Mouse (Mus musculus) lung, adult 2 months (tissue): ENCODE data around the gene Snx29. TPM values are rescaled to one million over a fixed set of nuclear protein-coding genes. Genes with fewer than 3 reads are reported as not detected.

Experiments used
- DNase-seq: peaks from one replicate; pipeline ENCODE4 v3.0.0; 2022
- H3K4me1 ChIP-seq: fragments of 200-500 bp; 2 replicates; pipeline ENCODE4 v1.6.1; 2011; ENCODE audit warnings: low read length; ENCODE audit not compliant: control insufficient read depth, insufficient read depth
- H3K4me3 ChIP-seq: fragments of 200-500 bp; replicated peaks from 2 replicates; pipeline ENCODE3; 2011; ENCODE audit warnings: low read depth, mild to moderate bottlenecking, control low read depth, low read length; ENCODE audit errors: extremely low read depth
- CTCF ChIP-seq: fragments of 200-500 bp; IDR thresholded peaks from 2 replicates; pipeline ENCODE4 v1.5.1; 2011; ENCODE audit warnings: mild to moderate bottlenecking, low read length, control low read depth; ENCODE audit not compliant: insufficient read depth
- POLR2A ChIP-seq: fragments of 200-500 bp; IDR thresholded peaks from 2 replicates; pipeline ENCODE4 v1.6.1; 2011; ENCODE audit warnings: low read depth, mild to moderate bottlenecking, control low read depth, low read length, borderline replicate concordance; ENCODE audit errors: extremely low read depth
- WGBS: fragments of 180-500 bp; shearing (Covaris S2); methylation state at CpG from one replicate; pipeline ENCODE4 v1.1.7; 2018; 5-methylcytosine and 5-hydroxymethylcytosine counted together
- polyA plus RNA-seq: library from polyadenylated mRNA; depleted of rRNA; stranded (reverse); fragments of >200 nt; gene quantifications from 2 replicates; pipeline ENCODE4 v1.2.3, GENCODE M21; 2012; rRNA removed

Gene Snx29
- polyA plus RNA-seq, 1 experiment = 10.6 TPM

DNA sequence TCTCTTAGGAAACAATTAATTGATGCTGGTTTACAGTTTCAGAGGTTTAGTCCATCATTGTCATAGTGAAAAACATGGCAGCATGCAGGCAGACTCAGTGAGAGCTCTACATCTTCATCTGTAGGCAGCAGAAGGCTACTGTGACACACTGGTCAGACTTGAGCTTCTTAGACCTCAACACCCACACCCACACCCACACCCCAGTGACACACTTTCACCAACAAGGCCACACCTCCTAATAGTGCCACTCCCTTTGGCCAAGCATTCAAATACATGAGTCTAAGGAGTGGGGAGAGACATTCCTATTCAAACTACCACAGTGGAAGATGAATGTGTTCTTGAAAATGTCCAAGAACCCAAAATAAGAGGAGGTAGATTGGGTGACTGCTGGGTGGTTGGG lies 460.6 kb downstream of the Snx29 start:
- Histone ChIP-seq H3K4me3 (no peak overlapping the region), H3K4me1 (no peaks in the 10 kb centered on the region)
- TF ChIP-seq CTCF (no peak), POLR2A (no peak)
- no peak for DNase-seq

DNA sequence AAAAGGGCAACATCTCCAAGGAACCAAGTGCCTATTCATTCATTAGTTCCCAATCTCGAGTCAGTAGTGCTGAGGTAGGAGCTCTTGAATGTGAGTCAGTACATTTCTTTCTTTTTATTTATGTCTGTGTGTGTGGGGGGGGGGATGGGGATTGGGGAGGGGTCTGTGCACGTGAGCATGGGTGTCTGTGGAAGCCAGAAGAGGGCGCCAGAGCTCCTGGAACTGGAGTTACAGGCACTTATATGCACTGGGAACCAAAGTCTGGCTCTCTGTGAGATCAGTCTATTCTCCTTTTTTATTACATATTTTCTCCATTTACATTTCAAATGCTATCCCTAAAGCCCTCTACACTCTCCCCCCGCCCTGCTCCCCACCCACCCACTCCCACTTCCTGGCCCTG lies 461.6 kb downstream of the Snx29 start:
- H3K4me1 ChIP-seq = no peaks in the 10 kb centered on the region
- 59% methylated on average over 4 of the region's 4 CpGs for WGBS
- no peak for DNase-seq
- H3K4me3 ChIP-seq = no peak overlapping the region
- TF ChIP-seq POLR2A (no peak), CTCF (no peak)

DNA sequence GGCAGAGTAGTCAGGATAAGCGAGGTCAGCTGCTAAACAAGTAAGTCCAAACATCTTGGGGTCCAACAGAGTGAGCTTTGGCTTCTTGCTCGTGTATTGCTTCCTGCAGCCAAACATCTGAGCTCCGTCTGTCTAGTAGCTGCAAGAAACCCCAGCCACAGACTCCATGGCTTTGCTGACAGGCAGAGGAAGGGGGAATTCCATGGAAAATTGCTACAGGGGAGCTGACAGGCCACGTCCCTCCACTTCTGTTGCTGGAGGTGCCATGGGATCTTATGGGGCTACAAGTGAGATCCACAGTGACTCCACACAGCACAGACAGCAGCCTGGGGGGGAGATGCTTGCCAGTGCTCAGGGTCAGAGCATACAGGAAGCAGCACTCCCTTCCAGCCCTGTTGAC lies 463.1 kb downstream of the Snx29 start:
- H3K4me3 ChIP-seq = no peak overlapping the region
- H3K4me1 ChIP-seq = no peaks in the 10 kb centered on the region
- DNase-seq = no peak
- TF ChIP-seq POLR2A (no peak), CTCF (no peak)
- 44% methylated on average over 4 of the region's 4 CpGs for WGBS

DNA sequence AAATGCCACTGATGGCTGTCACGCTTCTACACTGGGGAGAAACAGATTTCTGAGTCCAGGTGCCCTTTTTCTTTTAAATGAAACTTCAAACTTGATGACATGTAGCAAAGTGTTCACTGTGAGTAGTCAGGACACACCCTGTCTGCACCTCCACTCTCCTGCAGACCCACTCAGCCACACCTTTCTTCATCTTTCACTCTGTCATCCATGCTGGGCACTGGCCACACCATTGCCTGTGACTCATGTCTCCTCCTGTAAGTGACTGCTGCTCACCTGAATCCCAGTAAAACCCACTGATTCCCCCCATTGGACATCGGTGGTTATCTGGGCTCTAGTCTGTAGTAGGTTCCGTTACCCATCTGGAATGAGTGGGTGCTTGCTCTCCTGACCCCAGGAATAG lies 467.8 kb downstream of the Snx29 start:
- no peak overlapping the region for H3K4me3 ChIP-seq
- DNase-seq = no peak
- 90% methylated on average over 3 of the region's 3 CpGs for WGBS
- H3K4me1 ChIP-seq = no peaks in the 10 kb centered on the region
- TF ChIP-seq CTCF (no peak), POLR2A (no peak)

DNA sequence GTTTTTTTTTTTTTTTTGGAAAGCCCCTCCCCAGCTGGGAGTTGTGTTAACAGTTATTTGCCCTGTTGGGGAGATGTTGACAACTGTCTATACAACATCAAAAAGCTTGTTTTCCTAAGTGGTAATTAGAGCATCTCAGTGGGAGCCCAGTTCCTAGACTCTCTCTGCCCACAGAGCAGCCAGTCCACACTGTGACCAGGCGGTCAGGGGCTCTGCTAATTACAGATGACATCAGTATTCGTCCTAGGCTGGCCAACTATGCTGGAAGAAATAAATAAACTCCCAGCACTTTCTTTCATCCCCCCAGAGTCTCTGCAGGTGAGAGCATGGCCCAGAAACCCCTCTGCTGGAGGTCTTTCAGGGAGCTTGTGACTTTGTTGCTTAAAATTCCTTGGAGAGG lies 470.7 kb downstream of the Snx29 start:
- H3K4me3 ChIP-seq = no peak overlapping the region
- 53% methylated on average over 2 of the region's 2 CpGs for WGBS

DNA sequence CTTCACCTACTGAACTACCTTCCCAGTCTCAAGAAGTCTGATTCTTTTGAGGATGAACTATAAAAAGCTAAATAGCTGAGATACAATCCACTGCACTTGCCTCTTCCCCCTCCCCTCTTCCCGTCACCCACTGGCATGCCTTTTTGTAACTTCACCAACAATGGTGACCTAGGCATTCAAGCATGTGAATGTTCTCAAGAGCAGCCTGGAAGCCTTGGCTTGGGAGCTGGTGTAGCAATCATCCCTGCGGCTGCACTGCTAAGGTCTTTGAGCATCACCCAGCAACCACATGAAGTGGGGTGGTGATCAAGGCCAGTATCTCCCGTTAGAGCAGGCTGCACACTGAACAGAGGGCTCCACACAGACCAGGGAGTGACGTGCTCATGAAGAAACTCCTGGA lies 471.9 kb downstream of the Snx29 start:
- WGBS = 66% methylated on average over 4 of the region's 4 CpGs
- Histone ChIP-seq H3K4me3 (no peak overlapping the region), H3K4me1 (no peaks in the 10 kb centered on the region)
- no peak for TF ChIP-seq POLR2A
- no peak for TF ChIP-seq CTCF
- no peak for DNase-seq

More for the DNA sequence above, 470.7 kb downstream of the Snx29 start:
- TF ChIP-seq CTCF (no peak), POLR2A (no peak)
- no peaks in the 10 kb centered on the region for H3K4me1 ChIP-seq
- DNase-seq = no peak

DNA sequence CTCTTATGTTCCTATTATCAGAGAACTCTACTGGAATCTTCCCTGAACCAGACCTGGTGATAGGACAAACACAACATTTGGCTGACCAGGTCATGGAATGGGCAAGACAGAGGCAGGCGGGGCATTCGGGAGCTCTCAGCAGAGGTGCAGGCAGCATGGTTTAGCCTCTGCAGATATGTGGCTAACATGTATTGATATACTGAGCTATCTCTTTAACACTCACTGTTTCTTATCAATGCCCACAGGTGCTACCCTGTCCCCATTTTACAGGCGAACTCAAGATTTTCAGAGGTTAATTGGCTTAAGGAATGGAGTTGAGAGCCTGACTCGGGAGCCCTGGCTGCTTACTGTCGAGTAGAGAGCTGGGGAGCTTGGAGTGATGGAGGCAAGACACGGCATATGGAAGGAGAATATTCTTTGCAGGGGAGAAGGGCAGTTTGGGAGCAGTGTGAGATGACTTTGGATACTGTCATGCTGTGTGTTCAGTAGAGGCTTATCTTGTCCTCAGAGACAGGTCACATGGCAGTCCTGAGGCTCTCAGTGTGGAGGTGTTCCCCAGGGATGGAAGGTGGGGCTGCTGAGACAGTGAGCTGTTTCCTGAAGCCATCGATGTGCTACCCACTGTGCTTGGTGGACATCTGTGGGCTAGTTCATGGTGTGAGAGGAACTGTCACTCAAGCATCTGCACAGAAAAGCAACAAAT lies 473.2 kb downstream of the Snx29 start:
- no peaks in the 10 kb centered on the region for H3K4me1 ChIP-seq
- WGBS = 69% methylated on average over 7 of the region's 7 CpGs
- no peak for DNase-seq
- no peak overlapping the region for H3K4me3 ChIP-seq
- TF ChIP-seq POLR2A (no peak), CTCF (no peak)

DNA sequence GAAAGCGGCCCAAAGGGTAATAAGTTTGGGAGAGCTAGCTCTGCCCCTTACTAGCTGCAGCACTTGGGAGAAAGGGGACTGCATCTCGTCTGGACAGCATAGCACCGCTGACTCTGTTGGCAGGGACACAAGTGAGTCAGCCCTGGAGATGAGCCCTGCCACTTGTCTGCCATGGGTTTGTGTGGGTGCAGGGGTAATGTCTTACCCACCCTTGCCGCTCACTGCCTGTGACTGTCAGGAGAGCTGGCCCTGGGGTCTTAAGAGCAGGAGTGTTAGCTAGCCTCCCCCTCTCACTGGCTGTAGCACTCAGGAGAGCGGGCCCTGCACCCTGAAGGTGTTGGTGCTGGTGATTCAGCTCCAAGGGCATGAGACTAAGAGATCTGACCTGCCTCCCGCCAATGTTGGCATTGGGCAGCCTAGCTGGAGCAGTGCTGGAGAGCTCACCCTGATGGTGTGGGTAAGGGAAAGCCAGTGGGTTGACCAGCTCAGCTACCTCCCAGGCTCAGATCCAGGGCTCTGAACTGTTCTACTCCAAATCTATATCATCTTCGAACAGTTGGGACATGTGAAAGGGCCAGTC lies 479.3 kb downstream of the Snx29 start:
- 85% methylated on average over 7 of the region's 7 CpGs for WGBS
- TF ChIP-seq CTCF (no peak), POLR2A (no peak)
- no peak overlapping the region for H3K4me3 ChIP-seq
- H3K4me1 ChIP-seq = no peaks in the 10 kb centered on the region
- no peak for DNase-seq

Other genes with a start within 250 kb of the Snx29 start
- gene Txndc11, start 188.3 kb upstream of the Snx29 start, polyA plus RNA-seq = 23.2 and 25.6 TPM in 2 replicates
- gene Zc3h7a, start 146.5 kb upstream of the Snx29 start, polyA plus RNA-seq = 44.1 and 73.2 TPM in 2 replicates
- gene Rsl1d1, start 119.6 kb upstream of the Snx29 start, polyA plus RNA-seq = 3.7 and 6.0 TPM in 2 replicates
- gene Gspt1, start 68.6 kb upstream of the Snx29 start, polyA plus RNA-seq = 23.5 and 33.7 TPM in 2 replicates
- 0.36 and 0.41 TPM in 2 replicates for gene Tnfrsf17, start 9.1 kb upstream of the Snx29 start, polyA plus RNA-seq